14 mouse cellular contexts compared by ENCODE assay signal in genomic region chr3:4278042-4278441, GRCm38 (mm10).
DNase-seq lines count a peak whose midpoint lies in the region; ATAC-seq and TF ChIP-seq lines count a peak whose summit lies in the region.
"Had no signal": no experiment of that assay in that cellular context is flagged by ENCODE, and none has a peak within 500 bp of the region (broad histone marks: within the 10 kb centered on the region; RNA-seq: fewer than 3 reads in every experiment).

No protein-coding gene starts in this region.

- peak; percentile 75 for ATAC-seq in forebrain, embryonic 11.5 days (replicated peaks; ENCODE audit: low FRiP score)
- ATAC-seq in forebrain, embryonic 15.5 days (replicated peaks) = peak; percentile 85
- peak; percentile 85 for ATAC-seq in hindbrain, postnatal 0 days
- peak; percentile 79 for ATAC-seq in neural tube, embryonic 15.5 days (ENCODE audit: low FRiP score)
- ATAC-seq: liver, postnatal 0 days had no signal

- H3K4me2 ChIP-seq in forebrain, embryonic 11.5 days (ENCODE audit: low read depth, low read length, severe bottlenecking) = no peak overlapping the region
- H3K4me2 ChIP-seq in forebrain, embryonic 15.5 days (replicated peaks) = no peak overlapping the region
- no peak overlapping the region for H3K4me2 ChIP-seq in hindbrain, postnatal 0 days (ENCODE audit: low read depth, low read length)
- no peak overlapping the region for H3K4me2 ChIP-seq in neural tube, embryonic 15.5 days
- H3K4me2 ChIP-seq: limb, embryonic 12.5 days had no signal

- no peak for TF ChIP-seq CTCF in hindbrain, postnatal 0 days (IDR thresholded peaks at IDR 0.05; ENCODE audit: low read depth)

- DNase-seq in forebrain, embryonic 11.5 days (ENCODE audit: low spot score) = no peak
- no peak for DNase-seq in forebrain, embryonic 10.5 days (ENCODE audit: extremely low spot score, low spot score)
- peak; percentile 69 for DNase-seq in hindbrain, postnatal 0 days (ENCODE audit: low spot score)
- DNase-seq in adrenal gland, postnatal 36 days = no peak
- no peak for DNase-seq in kidney, postnatal 14 days
- no peak for DNase-seq in gastrocnemius, adult 8-10 months (ENCODE audit: low spot score in 2 of 2)
- DNase-seq: cerebellum, adult 9-11 months; gastrocnemius, postnatal 14 days; kidney, postnatal 25 days; liver, postnatal 0 days; right cerebral cortex, postnatal 4 days had no signal

- 35% methylated on average over 3 of the region's 3 CpGs for WGBS in forebrain, embryonic 11.5 days
- WGBS in forebrain, embryonic 10.5 days = 55% methylated on average over 3 of the region's 3 CpGs
- WGBS in forebrain, embryonic 15.5 days = 18% methylated on average over 3 of the region's 3 CpGs
- WGBS in hindbrain, postnatal 0 days = 9% methylated on average over 3 of the region's 3 CpGs
- WGBS in neural tube, embryonic 15.5 days = 13% methylated on average over 3 of the region's 3 CpGs

- H3K9me3 ChIP-seq in forebrain, embryonic 11.5 days (ENCODE audit: control insufficient read depth, low read length) = no peaks in the 10 kb centered on the region
- H3K9me3 ChIP-seq in forebrain, embryonic 10.5 days = no peaks in the 10 kb centered on the region
- no peaks in the 10 kb centered on the region for H3K9me3 ChIP-seq in forebrain, embryonic 15.5 days
- H3K9me3 ChIP-seq in hindbrain, postnatal 0 days (ENCODE audit: low read length) = no peaks in the 10 kb centered on the region
- no peaks in the 10 kb centered on the region for H3K9me3 ChIP-seq in neural tube, embryonic 15.5 days (replicated peaks)
- H3K9me3 ChIP-seq: limb, embryonic 12.5 days had no signal

- no peaks in the 10 kb centered on the region for H3K36me3 ChIP-seq in forebrain, embryonic 11.5 days (ENCODE audit: control insufficient read depth, insufficient read depth, low read length)
- no peaks in the 10 kb centered on the region for H3K36me3 ChIP-seq in forebrain, embryonic 10.5 days (replicated peaks)
- H3K36me3 ChIP-seq in forebrain, embryonic 15.5 days = no peaks in the 10 kb centered on the region
- no peaks in the 10 kb centered on the region for H3K36me3 ChIP-seq in hindbrain, postnatal 0 days (ENCODE audit: insufficient read depth, low read length)
- no peaks in the 10 kb centered on the region for H3K36me3 ChIP-seq in neural tube, embryonic 15.5 days
- H3K36me3 ChIP-seq: limb, embryonic 12.5 days had no signal

- no peaks in the 10 kb centered on the region for H3K27me3 ChIP-seq in forebrain, embryonic 11.5 days (ENCODE audit: control insufficient read depth, insufficient read depth, low read length)
- no peaks in the 10 kb centered on the region for H3K27me3 ChIP-seq in forebrain, embryonic 10.5 days (ENCODE audit: poor library complexity, severe bottlenecking)
- H3K27me3 ChIP-seq in forebrain, embryonic 15.5 days = no peaks in the 10 kb centered on the region
- H3K27me3 ChIP-seq in hindbrain, postnatal 0 days (ENCODE audit: insufficient read depth, low read length) = no peaks in the 10 kb centered on the region
- H3K27me3 ChIP-seq in neural tube, embryonic 15.5 days (replicated peaks) = no peaks in the 10 kb centered on the region
- H3K27me3 ChIP-seq: limb, embryonic 12.5 days had no signal

- H3K4me3 ChIP-seq in forebrain, embryonic 11.5 days (ENCODE audit: low read depth, low read length) = no peak overlapping the region
- H3K4me3 ChIP-seq in forebrain, embryonic 10.5 days = no peak overlapping the region
- H3K4me3 ChIP-seq in forebrain, embryonic 15.5 days = no peak overlapping the region
- no peak overlapping the region for H3K4me3 ChIP-seq in hindbrain, postnatal 0 days (ENCODE audit: low read length)
- H3K4me3 ChIP-seq in neural tube, embryonic 15.5 days (replicated peaks) = no peak overlapping the region
- H3K4me3 ChIP-seq: limb, embryonic 12.5 days had no signal

- no peaks in the 10 kb centered on the region; the same call in 1 of the 2 replicates for H3K4me1 ChIP-seq in forebrain, embryonic 11.5 days (replicated peaks; ENCODE audit: control insufficient read depth, insufficient read depth, low read length)
- H3K4me1 ChIP-seq in forebrain, embryonic 10.5 days = peaks cover 39% of the 10 kb centered on the region
- no peaks in the 10 kb centered on the region for H3K4me1 ChIP-seq in forebrain, embryonic 15.5 days
- H3K4me1 ChIP-seq in hindbrain, postnatal 0 days (ENCODE audit: insufficient read depth, low read length) = no peaks in the 10 kb centered on the region
- H3K4me1 ChIP-seq in neural tube, embryonic 15.5 days = peaks cover 2% of the 10 kb centered on the region; the same call in 1 of the 2 replicates
- H3K4me1 ChIP-seq: limb, embryonic 12.5 days had no signal

- no peak overlapping the region for H3K27ac ChIP-seq in forebrain, embryonic 11.5 days (ENCODE audit: low read depth, low read length)
- H3K27ac ChIP-seq in forebrain, embryonic 10.5 days = no peak overlapping the region
- H3K27ac ChIP-seq in forebrain, embryonic 15.5 days (replicated peaks) = no peak overlapping the region
- no peak overlapping the region for H3K27ac ChIP-seq in hindbrain, postnatal 0 days
- no peak overlapping the region for H3K27ac ChIP-seq in neural tube, embryonic 15.5 days (replicated peaks)
- H3K27ac ChIP-seq: limb, embryonic 12.5 days had no signal

- H3K9ac ChIP-seq in forebrain, embryonic 11.5 days (ENCODE audit: low read length) = no peak overlapping the region
- H3K9ac ChIP-seq in forebrain, embryonic 15.5 days (replicated peaks) = no peak overlapping the region
- no peak overlapping the region for H3K9ac ChIP-seq in hindbrain, postnatal 0 days (replicated peaks; ENCODE audit: low read length)
- H3K9ac ChIP-seq in neural tube, embryonic 15.5 days (replicated peaks) = no peak overlapping the region
- H3K9ac ChIP-seq: limb, embryonic 12.5 days; liver, postnatal 0 days had no signal
